Mouse (Mus musculus) heart, embryonic 16.5 days (tissue): ENCODE measurements around the gene A730015C16Rik. TPM values are rescaled to one million over a fixed set of nuclear protein-coding genes. Genes with fewer than 3 reads are reported as not detected.

Experiments used
- ATAC-seq: fragments of 200-750 bp; cut with Nextera tagmentation; replicated peaks from 2 replicates; pipeline ENCODE4 v1.8.0; 2017; ENCODE audit warnings: moderate number of reproducible peaks; ENCODE audit not compliant: insufficient read depth, low FRiP score; ENCODE audit errors: extremely low read depth
- H3K27ac ChIP-seq: fragments of 300-500 bp; sonication (generic); 2 replicates; pipeline ENCODE4 v1.5.1; 2014; ENCODE audit warnings: mild to moderate bottlenecking, low read length, control low read depth, moderate library complexity
- H3K27me3 ChIP-seq: fragments of 300-500 bp; sonication (generic); 2 replicates; pipeline ENCODE4 v1.6.1; 2014; ENCODE audit warnings: low read length, mixed read lengths; ENCODE audit not compliant: control insufficient read depth, insufficient read depth
- H3K36me3 ChIP-seq: fragments of 300-500 bp; sonication (generic); 2 replicates; pipeline ENCODE4 v1.6.1; 2014; ENCODE audit not compliant: control insufficient read depth, insufficient read depth
- H3K4me1 ChIP-seq: fragments of 300-500 bp; sonication (generic); 2 replicates; pipeline ENCODE4 v1.6.1; 2014; ENCODE audit warnings: low read length, mixed read lengths; ENCODE audit not compliant: control insufficient read depth, insufficient read depth
- H3K4me2 ChIP-seq: fragments of 300-500 bp; sonication (generic); 2 replicates; pipeline ENCODE4 v1.6.1; 2014; ENCODE audit warnings: low read depth, mild to moderate bottlenecking, control low read depth, low read length
- H3K4me3 ChIP-seq: fragments of 300-500 bp; sonication (generic); 2 replicates; pipeline ENCODE4 v1.5.1; 2014; ENCODE audit warnings: mild to moderate bottlenecking, control low read depth, low read length
- H3K9ac ChIP-seq: fragments of 300-500 bp; sonication (generic); 2 replicates; pipeline ENCODE4 v1.6.1; 2014; ENCODE audit warnings: low read length, control low read depth
- H3K9me3 ChIP-seq: fragments of 300-500 bp; sonication (generic); replicated peaks from 2 replicates; pipeline ENCODE4 v1.6.1; 2016; ENCODE audit warnings: low read length; ENCODE audit not compliant: control insufficient read depth
- WGBS: fragments of 180-500 bp; shearing (Covaris S2); extraction: QIAGEN DNeasy Blood & Tissue Kit; methylation state at CpG from one replicate; pipeline ENCODE4 v1.1.7; 2014; 5-methylcytosine and 5-hydroxymethylcytosine counted together
- polyA plus RNA-seq: library from polyadenylated mRNA; unstranded; fragments of >200 nt; fragmentation: Nextera tagmentation; extraction: Ambion mirVana; gene quantifications from 2 replicates; pipeline ENCODE4 v1.2.1, GENCODE M21; 2015

The A730015C16Rik gene
- polyA plus RNA-seq, 1 experiment from 2014 or later = 1.2 TPM

DNA sequence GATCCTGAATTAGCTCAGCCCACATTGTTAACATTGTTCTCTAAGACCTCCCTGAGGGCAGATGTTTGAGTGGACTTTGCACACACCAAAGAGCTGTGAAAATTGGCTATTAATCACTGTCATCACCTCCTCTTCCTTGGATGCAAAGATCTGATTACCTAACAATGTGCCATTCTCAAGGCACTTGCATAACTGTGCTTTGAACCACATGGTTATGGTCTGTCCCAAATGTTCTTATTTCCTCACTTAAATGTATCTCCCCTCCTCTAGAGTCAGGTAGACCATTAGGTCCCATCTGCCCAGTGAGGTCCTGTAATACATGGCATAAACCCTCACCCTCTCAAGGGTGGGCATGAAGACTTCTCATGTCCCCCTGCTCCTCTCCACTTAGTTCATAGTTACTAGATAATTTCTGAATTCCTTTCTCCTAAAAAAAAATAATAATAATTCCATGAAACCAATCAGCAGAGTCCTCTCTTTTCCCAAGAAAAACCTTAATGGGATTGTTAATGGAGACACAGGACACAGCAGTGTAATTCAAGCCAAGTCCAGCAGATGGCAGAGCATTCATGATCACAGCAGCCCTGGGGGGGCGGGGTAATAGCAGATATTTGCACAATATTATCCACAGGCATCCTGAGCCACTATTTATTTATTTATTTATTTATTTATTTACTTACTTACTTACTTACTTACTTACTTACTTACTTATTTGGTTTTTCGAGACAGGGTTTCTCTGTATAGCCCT, 50.2 kb downstream of the A730015C16Rik start:
- Histone ChIP-seq H3K27ac (no peak overlapping the region), H3K4me2 (no peak overlapping the region), H3K4me1 (peaks cover 9% of the 10 kb centered on the region), H3K9ac (no peak overlapping the region), H3K4me3 (no peak overlapping the region), H3K9me3 (no peaks in the 10 kb centered on the region), H3K36me3 (no peaks in the 10 kb centered on the region), H3K27me3 (no peaks in the 10 kb centered on the region)
- 57% methylated on average over 2 of the region's 2 CpGs for WGBS
- no peak for ATAC-seq

Other genes starting within 250 kb of the A730015C16Rik start
- gene Cc2d1b, start 228.7 kb downstream of the A730015C16Rik start, polyA plus RNA-seq = 18.5 and 21.1 TPM in 2 replicates
- gene 3110021N24Rik, start 129.0 kb downstream of the A730015C16Rik start, polyA plus RNA-seq = 1.2 and 1.9 TPM in 2 replicates
- gene Zfyve9, start 67.8 kb downstream of the A730015C16Rik start, polyA plus RNA-seq = 2.5 and 2.9 TPM in 2 replicates
- 141 and 143 TPM in 2 replicates for gene Btf3l4, start 15.0 kb downstream of the A730015C16Rik start, polyA plus RNA-seq
- 111 and 113 TPM in 2 replicates for gene Txndc12, start 14.0 kb downstream of the A730015C16Rik start, polyA plus RNA-seq
- gene Kti12, start 834 bp downstream of the A730015C16Rik start, polyA plus RNA-seq = 28.3 and 30.1 TPM in 2 replicates
- 4.3 and 4.6 TPM in 2 replicates for gene Rab3b, start 30.4 kb upstream of the A730015C16Rik start, polyA plus RNA-seq
- gene Nrd1, start 152.0 kb upstream of the A730015C16Rik start, polyA plus RNA-seq = 48.2 and 50.2 TPM in 2 replicates